Mouse (Mus musculus): ENCODE data around the gene Fndc3a.

The Fndc3a gene

DNA sequence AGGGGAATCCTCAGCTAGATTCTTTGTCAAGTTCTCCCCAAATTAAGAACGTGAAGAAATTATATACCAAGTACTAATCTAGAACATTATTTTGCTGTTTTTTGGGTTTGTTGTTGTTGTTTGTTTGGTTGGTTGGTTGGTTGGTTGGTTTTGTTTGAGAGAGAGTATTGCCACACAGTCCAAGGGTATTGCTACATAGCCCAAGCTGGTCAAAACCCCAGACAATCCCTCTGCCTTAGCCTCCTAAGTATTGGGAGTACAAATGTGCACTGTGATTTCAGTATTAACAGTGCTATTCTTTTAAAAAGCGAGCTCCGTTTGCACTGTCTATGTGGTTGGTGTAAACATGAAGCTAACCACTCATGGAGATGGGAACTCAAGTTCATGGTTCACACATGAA lies 37.9 kb downstream of the Fndc3a start:
- DNase-seq (ENCODE audit: low spot score in 2 of 2) = no peak

DNA sequence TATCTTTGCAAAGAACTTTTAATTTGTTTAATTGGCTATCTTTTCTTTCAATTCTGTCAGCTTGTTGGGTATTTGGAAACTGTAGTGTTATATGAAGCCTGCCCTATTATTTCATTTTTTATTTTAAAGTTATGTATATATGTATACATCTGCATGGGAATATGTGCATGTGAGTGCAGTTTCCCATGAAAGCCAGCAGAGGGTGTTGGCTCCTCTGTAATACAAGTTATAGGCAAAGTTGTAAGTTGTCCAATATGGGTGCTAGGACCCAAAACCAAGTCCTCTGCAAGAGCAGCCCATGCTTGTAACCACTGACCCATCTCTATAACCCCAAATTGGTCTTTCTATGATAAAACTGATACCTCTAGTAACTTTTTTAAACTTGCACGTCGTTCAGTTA lies 38.8 kb downstream of the Fndc3a start:
- no peak for DNase-seq (ENCODE audit: low spot score in 2 of 2)

DNA sequence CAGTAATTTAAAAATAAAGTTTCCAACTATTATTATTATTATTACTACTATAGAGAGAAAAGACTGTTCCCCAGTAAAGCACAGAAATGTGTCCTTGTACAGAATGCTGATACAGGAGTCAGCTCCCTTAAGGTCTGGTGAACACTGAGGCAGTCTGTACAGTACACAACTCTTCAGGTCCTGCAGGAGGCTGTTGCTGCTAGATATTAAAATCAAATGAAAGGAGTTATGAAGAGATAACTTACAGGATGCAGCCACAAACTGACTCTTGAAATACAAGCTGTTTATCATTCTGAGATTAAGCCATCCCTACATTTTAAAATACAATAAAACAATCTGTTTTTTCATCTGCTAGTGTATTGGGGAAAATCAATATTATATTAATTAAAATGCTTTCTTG lies 60.5 kb downstream of the Fndc3a start:
- no peak for DNase-seq (ENCODE audit: low spot score in 2 of 2)

GRCm38 (mm10) chr14:72645512-72645911 lies 64.3 kb downstream of the Fndc3a start:
- no peak for DNase-seq (ENCODE audit: low spot score in 2 of 2)

- no peak for DNase-seq (ENCODE audit: low spot score in 2 of 2)
These were observed 65.2 kb downstream of the Fndc3a start for GRCm38 (mm10) chr14:72644620-72645019.

DNA sequence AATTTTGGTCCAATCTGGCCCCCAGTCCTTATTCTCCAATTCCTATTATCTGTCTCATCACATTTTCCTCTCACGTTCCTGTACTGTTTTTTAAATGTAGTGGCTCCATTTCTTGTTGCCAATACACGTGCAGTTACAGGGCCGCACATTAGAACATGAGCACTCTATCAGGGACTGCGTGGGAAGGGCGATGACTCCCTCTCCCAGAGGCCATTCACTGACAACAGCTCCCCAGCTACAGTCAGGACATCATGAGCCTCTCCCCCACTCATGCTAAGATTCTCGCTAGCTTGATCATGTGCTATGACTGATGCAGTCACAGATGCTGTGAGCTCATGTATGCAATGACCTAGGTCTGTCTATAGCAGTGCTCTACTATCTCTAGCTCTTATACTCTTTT lies 71.3 kb downstream of the Fndc3a start:
- no peak for DNase-seq (ENCODE audit: low spot score in 2 of 2)

- no peak for DNase-seq (ENCODE audit: low spot score in 2 of 2)
These were observed 76.2 kb downstream of the Fndc3a start for GRCm38 (mm10) chr14:72633571-72633970.

DNA sequence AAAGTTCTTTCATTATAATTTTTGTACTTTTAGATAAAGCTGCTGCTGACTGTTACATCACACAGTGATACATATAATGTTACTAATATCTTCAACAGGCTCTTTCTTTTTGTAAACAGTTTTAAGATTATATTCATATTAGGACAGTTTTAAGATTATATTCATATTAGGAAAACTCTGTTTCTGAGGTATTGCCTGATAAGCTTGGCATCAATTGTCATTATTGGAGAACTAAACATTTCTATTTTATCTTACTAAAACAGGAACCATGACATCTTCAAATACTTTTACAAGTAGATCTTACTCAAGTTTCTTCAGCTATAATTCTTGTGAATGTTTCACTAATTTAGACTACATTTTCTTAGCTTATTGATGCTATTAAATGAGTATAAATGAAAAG lies 84.4 kb downstream of the Fndc3a start:
- no peak for DNase-seq (ENCODE audit: low spot score in 2 of 2)

GRCm38 (mm10) chr14:72604077-72604476 lies 105.7 kb downstream of the Fndc3a start:
- DNase-seq (ENCODE audit: low spot score in 2 of 2) = no peak

DNA sequence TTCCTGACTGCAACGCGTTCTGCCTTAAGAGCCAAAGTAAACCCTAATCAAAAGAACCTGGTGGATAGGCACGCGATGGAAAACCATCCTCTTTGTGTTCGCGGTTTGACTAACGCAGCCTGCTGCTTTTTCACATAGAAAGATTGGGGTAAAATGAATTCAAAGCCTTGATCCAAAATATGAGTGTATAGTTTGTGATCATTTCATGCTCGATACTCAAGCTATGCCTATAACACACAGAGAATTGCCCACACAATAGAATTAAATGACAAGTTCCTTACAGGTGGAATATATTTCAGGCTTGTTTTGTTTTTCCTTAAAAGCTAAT lies 106.6 kb downstream of the Fndc3a start:
- no peak for DNase-seq (ENCODE audit: low spot score in 2 of 2)

- DNase-seq (ENCODE audit: low spot score in 2 of 2) = peak; percentile 71 to 82
These were observed 107.1 kb downstream of the Fndc3a start for GRCm38 (mm10) chr14:72602521-72603193.

- no peak for DNase-seq (ENCODE audit: low spot score in 2 of 2)
These were observed 108.2 kb downstream of the Fndc3a start for GRCm38 (mm10) chr14:72601381-72602305.

GRCm38 (mm10) chr14:72600375-72600774 lies 109.4 kb downstream of the Fndc3a start:
- no peak for DNase-seq (ENCODE audit: low spot score in 2 of 2)

- DNase-seq (ENCODE audit: low spot score in 2 of 2) = no peak
These were observed 110.6 kb downstream of the Fndc3a start for GRCm38 (mm10) chr14:72598976-72599740.

- DNase-seq (ENCODE audit: low spot score in 2 of 2) = no peak
These were observed 115.6 kb downstream of the Fndc3a start for GRCm38 (mm10) chr14:72594191-72594590.

- no peak for DNase-seq (ENCODE audit: low spot score in 2 of 2)
These were observed 120.4 kb downstream of the Fndc3a start for GRCm38 (mm10) chr14:72589415-72589814.

DNA sequence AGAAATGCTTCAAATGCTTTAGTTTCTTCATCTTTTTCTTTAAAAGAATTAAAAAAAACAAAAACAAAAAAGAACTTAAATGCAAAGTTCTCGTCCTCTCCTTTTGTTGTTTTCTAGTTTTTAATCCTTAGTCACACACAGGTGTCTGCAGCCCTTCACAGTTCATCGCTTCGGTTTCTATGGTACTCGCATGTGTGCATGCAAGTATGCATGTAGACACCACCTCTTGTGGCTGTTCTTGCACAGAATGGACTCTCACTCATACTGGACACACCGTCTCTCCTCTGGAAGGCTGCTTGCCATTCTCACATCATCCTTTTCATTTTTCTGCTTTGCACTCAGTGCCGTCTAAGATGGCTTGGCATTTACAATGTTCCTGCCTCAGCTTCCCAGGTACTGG lies 126.8 kb downstream of the Fndc3a start:
- no peak for DNase-seq (ENCODE audit: low spot score in 2 of 2)

GRCm38 (mm10) chr14:72580991-72581390 lies 128.8 kb downstream of the Fndc3a start:
- no peak for DNase-seq (ENCODE audit: low spot score in 2 of 2)

- no peak for DNase-seq (ENCODE audit: low spot score in 2 of 2)
These were observed 133.5 kb downstream of the Fndc3a start for GRCm38 (mm10) chr14:72576283-72576682.

DNA sequence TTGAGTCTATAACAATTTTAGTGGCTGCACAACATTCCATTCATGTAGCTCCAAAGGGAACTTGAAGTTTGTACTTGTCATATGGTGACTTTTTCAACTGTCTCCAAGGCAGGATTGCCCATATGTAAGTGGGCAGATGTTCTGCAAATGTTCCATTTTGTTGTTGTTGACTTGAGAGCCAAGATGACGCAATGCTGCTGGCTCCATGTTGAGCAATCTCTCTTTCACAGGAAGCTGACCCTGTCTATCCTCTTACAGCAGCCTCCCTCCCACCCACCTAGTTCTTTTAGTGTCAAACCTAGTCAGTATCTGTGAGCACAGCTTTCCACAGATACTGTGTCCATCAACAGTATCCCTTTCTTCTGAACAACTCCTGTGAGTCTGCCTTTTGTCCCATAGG lies 145.9 kb downstream of the Fndc3a start:
- no peak for DNase-seq (ENCODE audit: low spot score in 2 of 2)

DNA sequence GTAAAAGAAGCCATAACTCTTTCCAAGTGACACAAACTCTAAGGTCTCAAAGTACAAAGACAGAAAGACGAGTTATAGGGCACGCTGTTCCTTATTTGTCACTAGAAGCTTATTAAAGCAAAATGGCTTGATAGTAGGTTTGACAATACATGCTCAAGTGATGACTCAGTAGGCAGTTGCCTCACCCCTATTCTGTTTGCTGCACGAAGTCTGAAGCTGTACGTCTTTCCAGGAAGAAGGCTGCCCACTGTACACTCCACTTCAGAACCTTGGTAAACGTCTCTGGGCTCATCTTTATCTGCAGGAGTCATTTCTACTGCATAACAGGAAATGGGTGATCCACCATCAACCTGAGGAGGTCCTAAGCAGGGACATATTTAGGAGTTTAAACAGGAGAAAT lies 151.0 kb downstream of the Fndc3a start:
- no peak for DNase-seq (ENCODE audit: low spot score in 2 of 2)

DNA sequence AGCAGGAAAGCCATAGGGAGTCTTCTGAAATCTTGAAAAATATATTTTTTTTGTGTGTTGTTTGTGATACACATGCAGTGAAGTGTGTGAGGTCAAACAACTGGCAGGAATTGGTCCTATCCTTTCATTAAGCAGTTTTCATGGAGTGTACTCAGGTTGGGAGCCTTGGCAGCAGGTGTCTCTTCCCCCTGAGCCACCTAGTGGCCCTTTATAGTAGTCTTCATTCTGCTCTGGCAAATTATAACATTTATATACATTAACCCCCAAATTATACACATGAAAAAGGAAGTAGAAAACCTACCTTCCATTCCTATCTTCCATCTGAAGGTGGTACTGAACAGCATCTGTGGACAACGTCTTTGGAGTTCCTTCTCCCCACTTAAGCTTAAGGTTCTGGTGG lies 154.0 kb downstream of the Fndc3a start:
- DNase-seq (ENCODE audit: low spot score in 2 of 2) = no peak
